ENCODE assay signal across 8 mouse cellular contexts in the genomic region with DNA sequence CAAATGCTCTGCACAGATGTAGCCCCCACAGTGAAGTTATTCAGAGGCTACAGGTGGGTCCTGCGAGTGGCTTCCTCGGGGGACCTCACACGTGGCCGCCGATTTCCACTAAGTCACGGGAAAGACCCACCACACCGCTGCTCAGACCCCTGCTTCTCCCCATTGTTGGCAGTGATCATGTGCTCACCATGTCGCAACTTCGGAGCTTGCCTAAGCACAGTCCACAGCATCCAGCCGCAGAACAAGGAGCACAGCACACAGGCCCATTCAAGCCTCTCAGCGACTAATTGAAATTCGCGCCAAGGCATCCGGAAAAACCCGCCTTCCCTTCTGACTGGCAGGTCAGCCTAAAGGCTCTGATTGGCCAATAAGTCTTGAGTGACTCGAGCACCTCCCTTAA.
DNase-seq lines count a peak whose midpoint lies in the region; ATAC-seq and TF ChIP-seq lines count a peak whose summit lies in the region.
"Not testable (repeated sequence)": the region's sequence is repeated elsewhere in the genome, so short reads cannot be mapped to it uniquely, and the experiment has no call there.

No protein-coding gene starts in this region.

- not testable (repeated sequence) for ATAC-seq in forebrain, embryonic 13.5 days; heart, embryonic 15.5 days (replicated peaks; ENCODE audit: insufficient number of reproducible peaks, insufficient read depth, low FRiP score, low read depth); hindbrain, postnatal 0 days; midbrain, embryonic 12.5 days (ENCODE audit: low FRiP score, low read depth); neural tube, embryonic 15.5 days (ENCODE audit: low FRiP score)
- 0 out of 2 replicates have a peak, but pooled peaks have one; percentile 24 for ATAC-seq in liver, embryonic 12.5 days

- H3K4me3 ChIP-seq in forebrain, embryonic 13.5 days; heart, embryonic 15.5 days; hindbrain, postnatal 0 days (ENCODE audit: low read length); midbrain, embryonic 12.5 days; neural tube, embryonic 15.5 days (replicated peaks): not testable (repeated sequence)
- H3K4me3 ChIP-seq in liver, embryonic 12.5 days, result peak overlapping the region; percentile 26

- 37% methylated on average over 16 of the region's 16 CpGs for WGBS in forebrain, embryonic 13.5 days
- 48% methylated on average over 16 of the region's 16 CpGs for WGBS in heart, embryonic 15.5 days
- 38% methylated on average over 15 of the region's 16 CpGs for WGBS in hindbrain, postnatal 0 days
- 31% methylated on average over 16 of the region's 16 CpGs for WGBS in liver, embryonic 12.5 days (ENCODE audit: insufficient replicate concordance)
- 39% methylated on average over 16 of the region's 16 CpGs for WGBS in midbrain, embryonic 12.5 days
- WGBS in neural tube, embryonic 15.5 days, result 50% methylated on average over 15 of the region's 16 CpGs

- H3K9me3 ChIP-seq in forebrain, embryonic 13.5 days (replicated peaks); heart, embryonic 15.5 days (replicated peaks); hindbrain, postnatal 0 days (ENCODE audit: low read length); liver, embryonic 12.5 days (replicated peaks); midbrain, embryonic 12.5 days; neural tube, embryonic 15.5 days (replicated peaks): not testable (repeated sequence)

- H3K4me2 ChIP-seq in forebrain, embryonic 13.5 days, result peak overlapping the region; percentile 42
- H3K4me2 ChIP-seq in heart, embryonic 15.5 days, result 0 out of 2 replicates have a peak overlapping the region, but pooled peaks have one; percentile 18
- not testable (repeated sequence) for H3K4me2 ChIP-seq in hindbrain, postnatal 0 days (ENCODE audit: low read depth, low read length)
- peak overlapping the region; percentile 43 for H3K4me2 ChIP-seq in liver, embryonic 12.5 days
- H3K4me2 ChIP-seq in midbrain, embryonic 12.5 days (replicated peaks), result peak overlapping the region; percentile 27
- H3K4me2 ChIP-seq in neural tube, embryonic 15.5 days, result peak overlapping the region; percentile 31; the same call in 1 of the 2 replicates

- H3K36me3 ChIP-seq in forebrain, embryonic 13.5 days (ENCODE audit: poor library complexity, severe bottlenecking); heart, embryonic 15.5 days; hindbrain, postnatal 0 days (ENCODE audit: insufficient read depth, low read length); liver, embryonic 12.5 days; midbrain, embryonic 12.5 days; neural tube, embryonic 15.5 days: not testable (repeated sequence)

- peak; percentile 35 for DNase-seq in ES-CJ7 (ENCODE audit: low read depth, low spot score)
- peak; percentile 12 for DNase-seq in embryo, embryonic 11 days
- DNase-seq in hindbrain, postnatal 0 days (ENCODE audit: low spot score), result peak; percentile 1

- H3K27me3 ChIP-seq in forebrain, embryonic 13.5 days; heart, embryonic 15.5 days; hindbrain, postnatal 0 days (ENCODE audit: insufficient read depth, low read length); liver, embryonic 12.5 days (replicated peaks); midbrain, embryonic 12.5 days; neural tube, embryonic 15.5 days (replicated peaks): not testable (repeated sequence)

- not testable (repeated sequence) for H3K9ac ChIP-seq in forebrain, embryonic 13.5 days; heart, embryonic 15.5 days; hindbrain, postnatal 0 days (replicated peaks; ENCODE audit: low read length); liver, embryonic 12.5 days; midbrain, embryonic 12.5 days (replicated peaks); neural tube, embryonic 15.5 days (replicated peaks)

- TF ChIP-seq CTCF in hindbrain, postnatal 0 days (IDR thresholded peaks at IDR 0.05; ENCODE audit: low read depth), result not testable (repeated sequence)

- not testable (repeated sequence) for H3K27ac ChIP-seq in forebrain, embryonic 13.5 days; heart, embryonic 15.5 days; hindbrain, postnatal 0 days; liver, embryonic 12.5 days; midbrain, embryonic 12.5 days (replicated peaks); neural tube, embryonic 15.5 days (replicated peaks)

- H3K4me1 ChIP-seq in forebrain, embryonic 13.5 days; heart, embryonic 15.5 days (replicated peaks); hindbrain, postnatal 0 days (ENCODE audit: insufficient read depth, low read length); liver, embryonic 12.5 days; midbrain, embryonic 12.5 days; neural tube, embryonic 15.5 days: not testable (repeated sequence)
